Mouse (Mus musculus) gastrocnemius, postnatal 4 days (tissue): ENCODE measurements around the gene Mapk10. TPM values are rescaled to one million over a fixed set of nuclear protein-coding genes. Genes with fewer than 3 reads are reported as not detected.
"Not testable (repeated sequence)": the region's sequence is repeated elsewhere in the genome, so short reads cannot be mapped to it uniquely, and the experiment has no call there.

Experiments used
- DNase-seq, 2 experiments: peaks; one replicate each; pipeline ENCODE4 v3.0.0; 2021 to 2022; ENCODE audit warnings: low spot score in 2 of 2, mixed read lengths in 2 of 2
- total RNA-seq, 2 experiments: library from RNA; stranded (reverse); gene quantifications; 2 replicates each; pipeline ENCODE4 v1.2.3; 2021

Mapk10 gene
- total RNA-seq, 2 experiments from 2014 or later, result 0.96 to 1.2 TPM

- peak in 1 of 2 experiments; percentile 41 for DNase-seq
Observed at GRCm38 (mm10) chr5:102874605-102875298, 336.4 kb downstream of the Mapk10 start.

- not testable (repeated sequence) for DNase-seq
Observed at GRCm38 (mm10) chr5:102872996-102873395, 338.1 kb downstream of the Mapk10 start.

GRCm38 (mm10) chr5:102868196-102868595 is 342.9 kb downstream of the Mapk10 start:
- DNase-seq, result no peak

- no peak for DNase-seq
Observed at GRCm38 (mm10) chr5:102859749-102860148, 351.4 kb downstream of the Mapk10 start.

GRCm38 (mm10) chr5:102858047-102858446 is 353.1 kb downstream of the Mapk10 start:
- DNase-seq, result no peak

Other genes with a start within 250 kb of the Mapk10 start
- gene Ptpn13, start 213.9 kb upstream of the Mapk10 start, total RNA-seq, result 10 to 100 TPM in 1 of 2 experiments, 1 to 10 TPM in 1; 8.8 to 10.1 TPM